Mouse (Mus musculus) cerebellum, adult 9-10 months (tissue): Measurements from ENCODE around the gene Gm45337.

Experiments
- DNase-seq: peaks from one replicate; pipeline ENCODE4 v3.0.0; 2022

The Gm45337 gene

DNA sequence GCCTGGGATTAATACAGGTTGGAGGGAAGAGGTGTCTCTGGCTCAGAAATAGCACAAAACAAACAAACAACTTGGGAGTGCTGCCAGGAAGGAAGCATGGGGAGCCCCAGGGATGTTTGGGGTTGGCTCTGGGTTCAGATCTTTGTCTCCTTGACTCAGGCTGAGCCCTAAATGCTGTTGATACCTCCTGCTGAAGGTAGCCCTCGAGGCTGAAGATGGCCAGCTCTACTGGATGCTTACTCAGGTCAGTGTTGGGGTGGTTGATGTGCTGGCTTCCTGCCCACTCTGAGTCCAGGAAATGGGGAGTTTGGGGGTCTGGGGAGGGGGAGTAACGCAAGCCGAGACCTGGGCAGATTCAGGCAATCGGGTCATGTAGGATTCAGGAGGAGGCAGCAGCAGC, 47.7 kb downstream of the Gm45337 start:
- peak; percentile 57 for DNase-seq

DNA sequence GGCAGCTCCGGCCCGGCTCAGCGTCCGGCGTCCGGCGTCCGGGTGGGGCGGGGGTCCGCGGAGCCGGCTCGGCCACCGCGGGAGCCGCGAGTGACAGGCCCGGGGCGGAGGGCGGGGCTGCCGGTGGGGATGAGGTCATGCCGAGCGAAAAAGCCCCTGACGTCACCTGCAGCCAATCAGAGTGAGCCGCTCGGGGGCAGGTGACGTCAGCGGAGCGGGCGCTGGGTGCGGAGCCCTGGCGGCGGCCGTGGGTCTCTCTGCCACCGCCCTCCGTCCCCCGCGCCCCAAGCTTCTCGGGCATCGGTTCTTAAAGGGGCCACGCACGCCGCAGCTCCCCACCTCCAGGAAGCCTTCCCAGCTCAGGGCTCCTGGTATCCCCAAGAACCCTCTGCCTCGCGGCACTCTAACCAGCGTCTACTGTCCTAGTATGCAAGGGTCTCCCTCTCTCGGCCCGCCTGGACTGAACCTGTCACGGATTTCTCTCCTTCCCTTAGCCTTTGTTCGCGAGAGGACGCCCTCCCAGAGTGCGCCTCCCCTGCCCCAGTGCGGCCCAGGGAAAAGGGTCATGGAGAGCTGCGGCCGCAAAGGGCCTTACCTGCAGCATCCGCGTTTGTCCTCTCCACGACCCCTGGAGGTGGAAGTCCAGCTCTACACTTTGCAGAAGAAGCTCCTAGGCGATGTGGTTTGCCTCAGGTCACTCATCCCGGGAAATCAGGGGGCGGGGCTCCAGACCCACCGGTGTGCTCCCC, 49.0 kb downstream of the Gm45337 start, which contains the start of gene Dusp8:
Dusp8 (minus strand) TSS at position 661 of the 749 bp plus-strand sequence.
- DNase-seq = peak; percentile 97

DNA sequence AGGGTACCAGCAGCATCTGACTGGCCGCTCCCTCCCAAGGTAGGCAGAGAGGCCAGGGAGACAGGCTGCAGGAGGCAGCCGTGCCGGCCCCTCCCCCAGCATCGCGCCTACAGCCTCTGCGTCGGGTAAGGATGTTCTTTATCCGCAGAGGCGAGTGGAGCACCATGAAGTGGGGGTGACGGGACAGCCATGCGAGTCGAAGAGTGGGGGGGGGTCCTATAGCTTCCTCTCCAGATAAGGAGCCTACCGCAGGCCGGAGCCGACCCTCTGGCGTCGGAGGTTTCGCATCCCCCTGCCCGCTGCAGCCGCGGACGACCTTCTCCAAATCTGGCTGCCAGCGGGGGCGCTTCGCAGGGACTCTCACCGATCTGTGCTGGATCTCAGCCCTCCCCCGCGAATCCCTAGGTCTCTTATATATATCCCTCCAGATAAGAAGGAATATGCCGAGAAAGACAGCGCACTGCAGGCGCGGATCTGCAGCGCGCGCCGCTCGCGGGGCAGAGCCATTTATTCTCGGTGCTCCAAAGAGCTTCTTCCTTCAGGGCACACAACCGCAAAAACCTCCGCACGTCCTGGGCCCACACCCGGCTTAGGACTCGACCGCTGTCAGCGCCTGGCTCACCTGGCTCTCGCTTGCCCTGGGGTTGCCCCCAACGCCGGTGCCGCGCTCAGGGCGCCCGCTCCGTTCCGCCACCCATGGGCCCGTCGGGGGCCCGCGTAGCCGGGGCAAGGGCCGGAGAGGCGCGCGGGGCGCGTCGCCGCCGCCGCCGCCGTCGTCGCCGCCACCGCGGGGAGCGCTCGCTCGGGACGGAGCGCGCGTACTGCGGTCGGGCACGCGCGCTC, 49.9 kb downstream of the Gm45337 start:
- peak; percentile 82 for DNase-seq

DNA sequence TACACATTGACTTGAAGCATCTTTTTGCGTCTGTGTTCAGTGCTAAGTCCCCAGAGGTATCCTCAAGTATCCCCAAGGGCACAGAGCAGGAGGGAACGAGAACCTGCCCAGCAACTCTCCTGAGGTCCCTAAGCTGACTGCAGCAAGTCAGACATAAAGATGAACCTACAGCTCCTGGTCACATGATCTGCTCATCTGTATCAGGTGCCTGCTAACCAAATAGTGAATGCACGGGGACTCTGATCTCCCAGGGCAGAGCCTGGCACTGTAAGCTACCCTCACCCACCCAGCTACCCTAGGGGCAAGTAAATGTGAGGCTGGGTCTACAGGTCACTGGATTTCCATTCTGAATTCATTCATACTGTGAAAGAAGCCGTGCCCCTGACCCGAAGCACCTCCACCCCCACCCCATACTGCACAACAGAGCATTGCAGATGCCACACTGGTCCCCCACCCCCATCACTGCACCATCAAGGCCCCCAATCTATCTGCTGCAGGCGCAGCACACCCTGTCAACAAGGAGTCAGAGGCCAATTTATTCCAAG, 50.6 kb downstream of the Gm45337 start:
- peak; percentile 60 for DNase-seq
